Mouse (Mus musculus): ENCODE data around the gene Fyn.

- TF ChIP-seq MEF2A (IDR thresholded peaks at IDR 0.05; ENCODE audit: borderline replicate concordance, low read depth, low read length) (no peak), CTCF (conservative IDR thresholded peaks at IDR 0.05 in 1 of 2, IDR thresholded peaks at IDR 0.05 in 1 of 2; ENCODE audit: low read depth in 2 of 2, low read length in 2 of 2) (no peak)
Observed at GRCm38 (mm10) chr10:39426033-39426432, 57.4 kb downstream of the Fyn start.
